Mouse (Mus musculus) thymus, adult 18-20 months (tissue): ENCODE results near the gene Cntn4.

Source experiments
- DNase-seq, 2 experiments: peaks; one replicate each; pipeline ENCODE4 v3.0.0; 2022; ENCODE audit warnings: mixed read lengths in 2 of 2

Cntn4 gene

DNA sequence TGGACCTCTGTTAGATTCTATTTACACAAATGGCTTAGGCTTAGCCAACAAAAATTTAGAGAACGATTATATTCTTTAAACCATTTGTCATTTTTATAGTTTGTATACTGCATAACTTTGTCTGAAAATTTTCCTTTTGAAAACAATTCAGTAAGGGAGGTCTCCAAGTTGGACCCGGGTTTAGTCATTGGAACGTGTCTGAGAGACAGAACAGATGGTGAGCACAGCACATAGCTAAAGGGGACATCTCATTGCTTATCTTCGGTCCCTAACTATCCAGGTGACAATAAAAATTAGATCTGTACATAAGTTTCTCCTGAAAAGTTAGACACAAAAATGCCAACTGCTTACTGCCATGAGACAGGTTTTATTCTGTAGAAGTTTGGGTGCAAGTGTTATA is 420.4 kb downstream of the Cntn4 start:
- DNase-seq: no peak

DNA sequence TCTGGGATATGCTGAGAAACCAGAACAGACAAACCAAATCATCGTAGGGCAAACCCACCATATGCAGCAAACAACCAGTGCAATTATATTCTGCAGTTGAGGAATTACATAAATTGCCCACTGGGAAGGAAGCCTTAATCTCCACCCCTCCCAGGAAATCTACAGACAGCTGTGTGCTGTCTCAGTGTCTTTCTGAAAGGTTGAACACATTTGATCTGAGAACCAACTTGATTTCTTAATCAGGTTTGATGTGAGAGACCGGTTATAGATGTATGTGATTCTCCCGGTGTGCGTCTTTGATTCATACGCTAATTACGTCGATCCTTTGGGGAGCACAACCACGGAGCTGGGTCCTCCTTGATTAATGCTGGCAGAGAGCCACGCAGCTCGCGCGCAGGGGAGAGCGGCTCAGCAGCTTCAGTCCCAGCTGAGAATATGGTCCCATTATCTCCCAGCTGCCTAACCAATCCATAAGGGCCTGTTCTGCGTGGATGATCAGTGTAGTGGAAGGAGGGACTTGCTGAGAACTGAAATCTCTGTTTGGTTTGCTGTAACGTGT is 441.1 kb downstream of the Cntn4 start:
- no peak for DNase-seq

DNA sequence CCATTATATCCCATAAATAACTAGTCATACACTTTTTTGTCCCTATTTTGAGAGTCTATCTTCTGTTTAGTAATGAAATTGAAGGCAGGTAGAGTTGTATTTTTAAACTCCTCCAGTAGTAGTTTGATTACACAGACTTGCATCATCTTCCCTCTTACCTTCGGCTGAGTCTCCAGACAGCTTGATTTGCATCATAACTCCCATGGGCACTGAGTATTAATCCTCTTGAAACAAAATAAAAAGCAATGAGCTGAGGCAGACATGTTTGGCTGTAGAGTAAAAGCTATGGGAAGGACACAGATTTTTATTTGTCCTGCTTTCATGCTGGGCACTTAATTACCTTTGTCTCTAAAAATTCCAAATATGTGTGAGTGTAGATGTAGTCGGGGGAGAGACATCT is 476.1 kb downstream of the Cntn4 start:
- DNase-seq: no peak

DNA sequence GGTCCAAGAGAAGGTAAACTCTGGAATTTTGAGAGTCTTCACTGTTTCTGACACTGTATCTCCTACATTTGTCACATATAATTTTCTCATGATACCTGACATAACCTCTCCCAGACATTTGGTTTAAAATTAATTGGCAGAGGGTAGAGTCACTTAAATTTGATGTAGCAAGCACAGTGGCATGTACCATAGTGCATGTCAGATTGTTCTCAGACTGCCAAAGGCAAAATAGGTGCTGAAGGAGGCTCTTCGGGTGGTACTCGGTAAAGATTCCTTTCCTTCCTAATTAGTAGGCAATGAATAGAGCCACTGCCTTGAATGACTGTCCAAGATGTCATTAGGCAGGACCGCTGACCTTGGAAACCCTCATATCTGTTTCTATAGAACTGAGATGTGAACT is 477.9 kb downstream of the Cntn4 start:
- DNase-seq: no peak

DNA sequence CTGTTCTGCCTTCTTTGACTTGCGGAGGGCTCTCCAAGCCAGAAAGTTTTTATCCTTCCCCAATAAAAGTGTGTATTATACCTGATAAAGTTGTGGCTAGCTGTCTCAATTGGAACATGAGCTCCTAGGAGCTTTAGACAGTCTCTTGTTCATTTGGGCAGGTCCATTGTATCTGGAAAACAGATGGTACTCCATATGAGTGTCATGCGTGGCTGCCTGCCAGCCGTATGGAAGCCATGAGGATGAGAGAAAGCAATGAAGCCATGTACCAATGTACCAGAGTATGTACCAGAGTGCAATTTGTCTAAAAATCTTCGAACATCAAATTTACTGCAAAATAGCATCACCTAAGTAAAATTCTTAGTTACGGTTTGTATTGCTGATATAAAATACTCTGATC is 500.1 kb downstream of the Cntn4 start:
- no peak for DNase-seq

GRCm38 (mm10) chr6:106181596-106181995 is 504.1 kb downstream of the Cntn4 start:
- no peak for DNase-seq

DNA sequence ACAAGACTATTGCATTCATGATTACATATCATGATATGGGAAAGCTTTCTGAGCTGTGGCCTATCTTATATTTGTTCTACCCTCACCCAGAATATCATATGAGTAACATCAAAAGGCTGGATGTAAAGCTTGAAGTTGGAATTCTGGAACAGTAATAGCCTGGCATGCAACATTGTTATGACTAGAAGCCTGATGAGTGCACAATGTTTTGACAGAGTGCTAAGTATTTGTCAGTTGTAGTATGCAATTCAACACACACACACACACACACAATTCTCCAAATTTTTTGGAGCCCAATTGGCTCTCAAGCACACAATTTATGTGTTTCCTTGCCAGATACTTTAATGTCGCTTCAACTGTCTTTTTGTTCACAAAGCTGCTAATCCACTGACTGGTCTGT is 523.5 kb downstream of the Cntn4 start:
- DNase-seq: no peak

- no peak for DNase-seq
These were observed 529.9 kb downstream of the Cntn4 start for GRCm38 (mm10) chr6:106207401-106207800.

DNA sequence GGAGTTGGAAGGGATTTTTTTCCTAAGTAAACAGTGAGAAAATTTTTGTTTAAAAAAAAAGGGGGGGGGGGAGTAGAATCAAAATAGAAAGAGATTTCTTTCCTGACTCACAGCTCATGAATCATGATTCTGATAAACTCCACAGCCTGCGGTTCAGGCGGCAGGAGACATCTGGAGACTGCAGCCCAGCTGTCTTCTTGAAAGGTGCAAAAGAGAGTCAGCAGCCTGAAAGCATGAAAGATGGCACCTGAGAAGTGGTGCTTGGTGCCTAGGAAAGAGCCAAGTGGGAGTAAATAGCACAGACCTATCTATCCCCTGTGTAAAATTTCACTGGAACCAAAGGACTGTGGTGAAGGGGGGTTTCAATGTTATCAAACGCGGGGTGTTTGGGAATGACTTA is 535.6 kb downstream of the Cntn4 start:
- DNase-seq: no peak

- DNase-seq: no peak
These were observed 559.8 kb downstream of the Cntn4 start for GRCm38 (mm10) chr6:106237046-106237948.

DNA sequence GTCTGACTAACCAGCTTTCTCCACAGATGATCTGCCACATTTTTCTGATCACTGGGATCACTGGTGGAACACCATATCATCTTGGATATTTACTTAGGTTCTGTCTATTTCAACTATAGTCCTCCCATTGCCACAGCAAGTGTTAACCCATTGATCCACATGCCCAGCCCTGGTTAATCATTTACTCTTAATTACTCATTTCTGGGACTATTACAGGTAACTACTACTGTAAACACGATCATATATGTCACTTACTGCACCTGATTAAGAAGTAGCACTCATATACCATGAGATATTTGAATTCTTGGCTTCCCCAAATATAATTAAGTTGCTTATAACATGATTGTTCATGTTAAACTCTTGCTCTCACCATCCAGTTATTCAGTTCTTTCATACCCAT is 564.1 kb downstream of the Cntn4 start:
- no peak for DNase-seq

GRCm38 (mm10) chr6:106263396-106263795 is 585.9 kb downstream of the Cntn4 start:
- no peak for DNase-seq

GRCm38 (mm10) chr6:106265487-106265886 is 588.0 kb downstream of the Cntn4 start:
- no peak for DNase-seq

DNA sequence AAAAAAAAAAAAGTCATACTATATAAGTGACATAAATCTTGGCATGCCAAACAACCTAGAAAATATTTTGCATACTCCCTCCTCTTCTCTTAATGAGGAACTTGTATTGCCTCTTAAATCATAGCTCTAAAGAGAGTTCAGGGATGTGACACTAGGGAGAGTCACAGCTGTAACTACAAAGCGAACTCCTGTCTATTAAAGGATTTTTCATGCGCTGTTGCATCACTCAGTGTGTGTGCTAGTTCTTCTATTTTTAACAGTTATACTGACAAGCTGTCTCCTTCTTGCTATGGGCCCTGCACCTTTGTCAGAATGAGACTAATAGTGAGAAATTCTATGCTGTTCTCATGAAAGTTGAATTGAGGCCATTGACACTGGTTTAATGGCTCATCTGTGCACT is 588.8 kb downstream of the Cntn4 start:
- DNase-seq: no peak

GRCm38 (mm10) chr6:106268723-106269122 is 591.3 kb downstream of the Cntn4 start:
- no peak for DNase-seq

DNA sequence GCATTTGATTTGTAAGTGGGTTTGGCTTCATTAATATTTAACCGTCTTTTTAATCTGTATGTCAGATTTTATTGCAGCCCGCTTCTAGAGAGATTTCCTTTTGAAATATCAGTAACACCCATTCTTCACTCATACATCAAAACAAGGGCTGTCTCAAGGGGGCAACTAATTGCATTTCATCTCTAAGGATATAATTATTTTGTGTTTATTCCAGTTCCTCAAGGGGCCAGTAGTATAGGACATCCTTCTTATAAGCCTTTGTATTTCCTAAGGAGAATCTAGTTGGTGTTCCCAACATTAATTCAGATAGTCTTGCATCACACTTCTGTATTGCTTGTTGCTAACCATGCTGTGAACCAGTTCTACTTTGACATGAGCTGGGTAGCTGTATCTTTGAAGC is 599.7 kb downstream of the Cntn4 start:
- DNase-seq: no peak

DNA sequence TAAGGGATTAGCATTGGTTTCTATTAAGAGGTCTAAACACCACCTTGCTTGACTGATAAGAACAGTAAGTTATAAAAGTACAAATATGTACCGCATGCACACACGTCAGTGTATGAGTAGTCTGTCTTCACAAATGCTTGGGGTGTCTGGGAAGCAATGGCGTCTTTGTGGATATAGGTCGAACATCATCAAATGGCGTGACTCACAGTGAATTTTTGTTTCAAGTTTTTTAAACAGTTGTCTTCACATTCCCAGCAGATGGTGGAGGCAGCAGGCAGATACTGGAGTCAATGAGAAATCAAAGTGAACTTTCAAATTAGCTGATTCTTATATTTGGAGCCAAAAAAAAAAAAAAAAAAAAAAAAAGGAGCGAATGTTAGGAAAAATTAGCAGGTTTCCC is 604.2 kb downstream of the Cntn4 start:
- DNase-seq: no peak

DNA sequence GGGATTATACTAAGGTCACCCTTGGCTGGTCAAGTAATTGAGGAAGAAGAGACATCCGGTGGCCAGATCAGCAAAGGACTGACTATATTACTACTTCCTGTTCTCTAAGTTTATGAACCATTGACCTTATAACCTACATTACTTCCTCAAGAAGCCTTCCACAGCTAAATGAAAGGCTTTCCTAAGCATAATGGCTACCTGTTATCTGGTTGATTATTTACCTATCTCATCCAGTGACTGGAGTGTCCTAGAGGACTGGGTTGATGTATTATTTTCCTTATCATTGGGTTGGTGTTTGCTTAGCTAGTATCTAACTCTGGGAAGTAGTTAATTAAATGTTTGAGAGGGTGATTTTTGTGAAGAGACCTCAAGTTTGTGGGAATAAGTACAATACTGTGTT is 606.4 kb downstream of the Cntn4 start:
- no peak for DNase-seq

DNA sequence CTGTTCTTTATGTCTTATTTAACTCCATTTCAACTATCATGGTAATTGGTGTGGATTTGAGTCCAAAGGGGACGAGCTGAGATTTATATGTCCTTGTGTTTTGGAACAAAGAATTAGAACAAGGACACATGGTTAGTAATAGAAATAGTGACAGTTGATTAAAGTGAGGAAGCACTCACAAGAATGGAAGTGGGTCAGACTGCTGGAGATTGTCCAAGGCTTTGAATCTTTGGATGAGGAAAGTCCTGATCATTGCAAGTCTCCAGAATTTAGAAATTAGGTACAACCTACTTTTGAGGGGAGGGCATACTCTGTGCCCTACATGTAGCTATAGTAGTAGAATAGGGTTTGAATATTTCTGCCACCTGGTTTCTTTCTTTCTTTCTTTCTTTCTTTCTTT is 622.0 kb downstream of the Cntn4 start:
- no peak for DNase-seq

- DNase-seq: no peak
These were observed 622.7 kb downstream of the Cntn4 start for GRCm38 (mm10) chr6:106300179-106300578.

- no peak for DNase-seq
These were observed 625.0 kb downstream of the Cntn4 start for GRCm38 (mm10) chr6:106302435-106302834.

- no peak for DNase-seq
These were observed 651.5 kb downstream of the Cntn4 start for GRCm38 (mm10) chr6:106328987-106329386.

GRCm38 (mm10) chr6:106329636-106330035 is 652.2 kb downstream of the Cntn4 start:
- DNase-seq: no peak

DNA sequence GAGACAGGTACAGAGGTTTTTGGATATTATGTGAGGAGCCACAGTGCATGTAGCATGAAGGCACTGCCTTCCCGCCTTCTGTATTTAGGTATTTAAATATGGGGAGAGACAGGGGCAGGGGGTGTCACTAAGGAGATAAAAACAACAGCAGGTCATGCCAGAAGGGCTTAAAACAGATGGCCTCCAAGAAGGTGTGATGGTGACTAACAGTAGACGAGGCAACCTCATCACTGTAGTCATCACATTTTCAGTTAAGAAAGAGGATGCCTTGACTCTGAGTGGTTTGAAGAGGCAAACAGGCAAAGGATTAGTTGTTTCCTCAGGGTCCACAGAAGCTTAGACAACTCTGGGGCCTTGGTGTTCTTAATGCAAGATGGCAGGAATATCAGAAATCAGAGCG is 655.0 kb downstream of the Cntn4 start:
- no peak for DNase-seq

- no peak for DNase-seq
These were observed 655.5 kb downstream of the Cntn4 start for GRCm38 (mm10) chr6:106332933-106333332.
